Mouse (Mus musculus): ENCODE results near the gene Krtcap2. TPM values are rescaled to one million over a fixed set of nuclear protein-coding genes. Genes with fewer than 3 reads are reported as not detected.

The Krtcap2 gene
- total and polyA plus RNA-seq, 3 experiments = 143 to 230 (median 180) TPM

DNA sequence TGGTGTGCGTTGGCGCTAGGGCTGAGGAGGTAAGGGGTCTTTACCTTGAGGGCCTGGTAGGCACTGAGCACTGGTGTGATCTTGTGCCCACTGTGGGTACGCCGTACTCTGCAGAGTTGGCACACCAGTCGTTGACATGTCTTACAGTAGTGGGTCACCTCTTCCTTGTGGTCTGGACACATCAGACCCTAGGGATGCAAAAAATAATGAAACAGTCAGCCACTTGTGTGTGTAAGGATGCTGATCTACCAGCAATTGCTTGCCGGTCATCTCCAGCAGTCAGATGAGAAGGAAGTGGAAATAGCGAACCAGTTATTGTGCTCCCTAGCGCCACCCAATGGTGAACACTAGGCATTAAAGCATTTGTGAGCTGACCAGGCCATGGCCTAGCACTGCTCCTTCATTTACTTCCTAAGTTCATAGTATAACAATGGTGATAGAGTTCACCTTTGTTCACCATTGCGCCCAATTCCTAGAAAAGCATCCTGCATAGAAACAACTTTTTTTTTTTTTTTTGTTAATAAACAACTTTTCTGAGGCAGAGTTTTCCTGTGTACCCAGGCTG is 3.4 kb upstream of the Krtcap2 start:
- no peak overlapping the region for H3K27ac ChIP-seq (ENCODE audit: insufficient read depth, low read depth)
- TF ChIP-seq CHD1 (IDR thresholded peaks at IDR 0.05; ENCODE audit: low read depth, low read length) = no peak
- TF ChIP-seq MAZ (IDR thresholded peaks at IDR 0.05; ENCODE audit: low read depth, low read length) = no peak
- TF ChIP-seq CTCF (conservative IDR thresholded peaks at IDR 0.05 in 1 of 2, IDR thresholded peaks at IDR 0.05 in 1 of 2; ENCODE audit: low read depth in 2 of 2, low read length in 2 of 2) = peak; percentile 79 to 88
- TF ChIP-seq ELF1 (IDR thresholded peaks at IDR 0.05; ENCODE audit: low read depth, low read length) = peak; percentile 47; the same call in 1 of the 2 replicates
- TF ChIP-seq ZKSCAN1 (IDR thresholded peaks at IDR 0.05; ENCODE audit: borderline replicate concordance, low read depth, low read length) = no peak
- no peak for TF ChIP-seq TBP (conservative IDR thresholded peaks at IDR 0.05; ENCODE audit: low read depth, low read length)
- TF ChIP-seq E2F4 (IDR thresholded peaks at IDR 0.05; ENCODE audit: insufficient replicate concordance, low read depth, low read length) = no peak
- TF ChIP-seq SMC3 (IDR thresholded peaks at IDR 0.05; ENCODE audit: low read depth, low read length) = peak; percentile 56
- no peak for TF ChIP-seq IRF4 (IDR thresholded peaks at IDR 0.05; ENCODE audit: low read depth, low read length)
- TF ChIP-seq RAD21 (IDR thresholded peaks at IDR 0.05; ENCODE audit: low read depth, low read length) = peak; percentile 40
- peak; percentile 81 for DNase-seq (ENCODE audit: extremely low read depth)
- no peak overlapping the region for H3K4me3 ChIP-seq (replicated peaks in 1 of 3; ENCODE audit: low read depth in 2 of 3, low read length in 2 of 3, poor library complexity in 1 of 3)
- no peaks in the 10 kb centered on the region for H3K9me3 ChIP-seq (replicated peaks; ENCODE audit: low read length)
- H3K9ac ChIP-seq (ENCODE audit: insufficient read depth, low read depth) = no peak overlapping the region
- H3K27me3 ChIP-seq (replicated peaks) = no peaks in the 10 kb centered on the region
- H3K4me2 ChIP-seq (ENCODE audit: insufficient read depth, low read depth, poor library complexity, severe bottlenecking) = no peak overlapping the region
- in situ Hi-C loops (cut with MboI; ENCODE audit: low pct_ligation_motif_present, low pct_unique_long_range_greater_than_20kb, low sequenced_read_pairs) = loop anchor here (5.0 kb wide), 1 partner anchor 35 kb away; no protein-coding TSS in a partner anchor
- peaks cover 9% of the 10 kb centered on the region for H3K79me2 ChIP-seq (replicated peaks; ENCODE audit: control insufficient read depth, extremely low read depth, insufficient read depth, poor library complexity, severe bottlenecking)
- dilution Hi-C loops (cut with MboI; ENCODE audit: extremely low pct_ligation_motif_present, extremely low pct_unique_long_range_greater_than_20kb, low sequenced_read_pairs) = no loop called here
- H3K4me1 ChIP-seq (ENCODE audit: control insufficient read depth in 1 of 2, insufficient read depth in 2 of 2) = peaks cover 3 to 38% of the 10 kb centered on the region in 2 experiments; a peak in 2 of 4 replicates
- H3K36me3 ChIP-seq (replicated peaks in 1 of 2; ENCODE audit: control insufficient read depth in 1 of 2, insufficient read depth in 1 of 2, low read length in 1 of 2) = peaks cover 22 to 39% of the 10 kb centered on the region in 2 experiments

DNA sequence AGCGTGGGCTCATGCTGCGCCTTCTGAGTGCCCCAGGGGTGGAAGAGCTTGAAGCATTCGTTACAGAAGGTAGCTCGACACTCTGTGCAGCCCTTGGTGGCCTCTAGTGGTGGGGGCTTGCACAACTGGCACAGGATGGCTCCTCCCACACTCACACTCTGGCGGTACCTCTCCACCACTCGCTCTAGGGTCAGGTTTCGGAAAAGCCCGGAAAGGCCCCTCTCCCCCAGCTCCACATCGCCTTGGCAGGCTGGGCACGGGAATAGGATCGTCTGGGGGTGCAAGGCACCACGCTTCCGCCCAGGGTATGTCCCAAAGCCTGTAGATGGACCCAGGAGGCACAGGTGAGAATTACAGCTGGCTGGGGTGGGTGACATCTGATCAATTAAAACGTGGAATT is 2.2 kb upstream of the Krtcap2 start:
- Histone ChIP-seq H3K36me3 (replicated peaks in 1 of 2; ENCODE audit: control insufficient read depth in 1 of 2, insufficient read depth in 1 of 2, low read length in 1 of 2) (peaks cover 14 to 38% of the 10 kb centered on the region in 2 experiments), H3K79me2 (replicated peaks; ENCODE audit: control insufficient read depth, extremely low read depth, insufficient read depth, poor library complexity, severe bottlenecking) (peaks cover 17% of the 10 kb centered on the region), H3K27me3 (replicated peaks) (no peaks in the 10 kb centered on the region), H3K4me2 (ENCODE audit: insufficient read depth, low read depth, poor library complexity, severe bottlenecking) (no peak overlapping the region), H3K9ac (ENCODE audit: insufficient read depth, low read depth) (no peak overlapping the region), H3K4me1 (ENCODE audit: control insufficient read depth in 1 of 2, insufficient read depth in 2 of 2) (peaks cover 3 to 50% of the 10 kb centered on the region in 2 experiments; a peak in 2 of 4 replicates), H3K4me3 (replicated peaks in 1 of 3; ENCODE audit: low read depth in 2 of 3, low read length in 2 of 3, poor library complexity in 1 of 3) (no peak overlapping the region), H3K27ac (ENCODE audit: insufficient read depth, low read depth) (no peak overlapping the region), H3K9me3 (replicated peaks; ENCODE audit: low read length) (no peaks in the 10 kb centered on the region)
- dilution Hi-C loops (cut with MboI; ENCODE audit: extremely low pct_ligation_motif_present, extremely low pct_unique_long_range_greater_than_20kb, low sequenced_read_pairs) (no loop called here), in situ Hi-C loops (cut with MboI; ENCODE audit: low pct_ligation_motif_present, low pct_unique_long_range_greater_than_20kb, low sequenced_read_pairs) (loop anchor here (5.0 kb wide), 1 partner anchor 36 kb away; no protein-coding TSS in a partner anchor)
- peak; percentile 57 for DNase-seq (ENCODE audit: extremely low read depth)
- TF ChIP-seq TCF12 (IDR thresholded peaks at IDR 0.05; ENCODE audit: low read depth, low read length) (no peak), EP300 (IDR thresholded peaks at IDR 0.05; ENCODE audit: low read length) (no peak), E2F4 (IDR thresholded peaks at IDR 0.05; ENCODE audit: insufficient replicate concordance, low read depth, low read length) (no peak), UBTF (IDR thresholded peaks at IDR 0.05; ENCODE audit: low read depth, low read length) (no peak), GABPA (IDR thresholded peaks at IDR 0.05; ENCODE audit: insufficient replicate concordance, low read depth, low read length) (no peak), MEF2A (IDR thresholded peaks at IDR 0.05; ENCODE audit: borderline replicate concordance, low read depth, low read length) (no peak), CHD1 (IDR thresholded peaks at IDR 0.05; ENCODE audit: low read depth, low read length) (no peak), NELFE (IDR thresholded peaks at IDR 0.05; ENCODE audit: low read depth, low read length) (no peak), HCFC1 (IDR thresholded peaks at IDR 0.05; ENCODE audit: low read depth, low read length) (no peak), CHD2 (IDR thresholded peaks at IDR 0.05; ENCODE audit: low read length) (no peak), JUND (conservative IDR thresholded peaks at IDR 0.05; ENCODE audit: low read depth, low read length) (no peak), MAFK (IDR thresholded peaks at IDR 0.05; ENCODE audit: insufficient replicate concordance, low read length) (no peak), SMC3 (IDR thresholded peaks at IDR 0.05; ENCODE audit: low read depth, low read length) (no peak), JUN (IDR thresholded peaks at IDR 0.05; ENCODE audit: insufficient read depth, low read depth, low read length) (no peak), RAD21 (IDR thresholded peaks at IDR 0.05; ENCODE audit: low read depth, low read length) (peak; percentile 36), TBP (conservative IDR thresholded peaks at IDR 0.05; ENCODE audit: low read depth, low read length) (no peak), CTCF (conservative IDR thresholded peaks at IDR 0.05 in 1 of 2, IDR thresholded peaks at IDR 0.05 in 1 of 2; ENCODE audit: low read depth in 2 of 2, low read length in 2 of 2) (peak; percentile 15 to 62; a peak in 2 of 4 replicates)

All from CH12.LX (cell line).